Mouse (Mus musculus) C2C12 (cell line): Measurements from ENCODE around the gene Axin2. TPM values are rescaled to one million over a fixed set of nuclear protein-coding genes. Genes with fewer than 3 reads are reported as not detected.

Experiments used
- H3K27me3 ChIP-seq: one replicate; pipeline ENCODE4 v1.6.1; 2011; ENCODE audit not compliant: control insufficient read depth, insufficient read depth, insufficient read length
- H3K36me3 ChIP-seq: one replicate; pipeline ENCODE4 v1.6.1; 2011; ENCODE audit not compliant: control insufficient read depth, insufficient read depth
- H3K4me3 ChIP-seq: one replicate; pipeline ENCODE4 v1.5.1; 2011; ENCODE audit warnings: mild to moderate bottlenecking, control low read depth; ENCODE audit not compliant: poor library complexity, insufficient read depth, severe bottlenecking
- H3K79me2 ChIP-seq: one replicate; pipeline ENCODE4 v1.6.1; 2011; ENCODE audit not compliant: control insufficient read depth, insufficient read depth
- H3K79me3 ChIP-seq: one replicate; pipeline ENCODE4 v1.6.1; 2011; ENCODE audit warnings: low read depth, control low read depth
- H3ac ChIP-seq: one replicate; pipeline ENCODE3; 2011; ENCODE audit warnings: low read depth; ENCODE audit not compliant: control insufficient read depth, insufficient read length
- CEBPB ChIP-seq: IDR thresholded peaks from one replicate; pipeline ENCODE4 v1.6.1; 2011; ENCODE audit warnings: low read depth, mild to moderate bottlenecking, control low read depth, moderate library complexity
- CTCF ChIP-seq: IDR thresholded peaks from one replicate; pipeline ENCODE4 v1.5.1; 2011; ENCODE audit not compliant: control insufficient read depth, insufficient read depth, insufficient read length
- FOSL1 ChIP-seq: IDR thresholded peaks from one replicate; pipeline ENCODE4 v1.8.0; 2011; ENCODE audit warnings: mild to moderate bottlenecking, low read length; ENCODE audit not compliant: poor library complexity, insufficient read depth, severe bottlenecking
- MAX ChIP-seq: IDR thresholded peaks from one replicate; pipeline ENCODE4 v1.6.1; 2011; ENCODE audit warnings: mild to moderate bottlenecking, control low read depth
- MYOD1 ChIP-seq: IDR thresholded peaks from one replicate; pipeline ENCODE4 v1.6.1; 2011; ENCODE audit warnings: low read depth; ENCODE audit not compliant: control insufficient read depth, insufficient read length
- MYOG ChIP-seq: IDR thresholded peaks from one replicate; pipeline ENCODE4 v1.6.1; 2011; ENCODE audit not compliant: control insufficient read depth, insufficient read length; ENCODE audit errors: extremely low read depth
- USF1 ChIP-seq: IDR thresholded peaks from one replicate; pipeline ENCODE4 v1.6.1; 2011; ENCODE audit warnings: low read depth, mild to moderate bottlenecking, control low read depth, moderate library complexity
- polyA plus RNA-seq: library from polyadenylated mRNA; unstranded; fragments of >200 nt; fragmentation: generic; extraction: Trizol; gene quantifications from one replicate; pipeline ENCODE4 v1.2.1, GENCODE M21; 2012; ENCODE audit warnings: missing spikeins

Gene Axin2
- polyA plus RNA-seq, 1 experiment = 0.16 TPM

DNA sequence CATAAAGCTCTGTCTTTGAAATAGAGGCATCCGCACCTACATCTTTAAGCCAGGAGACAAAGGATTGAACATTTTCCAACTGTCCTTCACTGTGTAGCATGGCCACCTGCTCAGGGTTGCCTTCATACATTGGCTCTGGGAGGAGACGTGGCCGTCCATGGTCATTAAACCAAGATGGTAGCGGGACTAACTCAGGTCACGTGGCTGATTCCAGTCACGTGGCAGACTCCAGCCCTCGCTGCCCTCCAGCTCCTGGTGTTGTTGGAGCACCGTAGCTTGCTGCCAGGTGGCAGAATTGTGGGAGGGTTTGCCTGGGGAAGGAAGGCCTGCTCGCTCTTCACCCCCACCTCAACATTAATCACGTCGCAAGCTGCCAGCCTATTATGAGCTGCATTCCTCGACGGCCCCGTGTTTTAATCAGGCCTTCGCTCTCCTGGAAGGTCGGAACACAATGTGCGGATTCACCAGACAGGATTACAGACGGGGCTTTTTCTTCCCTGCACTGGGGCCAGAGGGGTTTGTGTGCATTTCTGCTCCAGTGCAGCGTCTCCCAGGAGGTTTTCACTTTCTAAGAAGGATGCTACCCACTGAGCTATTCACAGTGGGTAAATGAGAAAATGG, 34.8 kb upstream of the Axin2 start:
- TF ChIP-seq FOSL1 (no peak), MAX (no peak), MYOD1 (no peak), CTCF (no peak), MYOG (no peak), CEBPB (no peak), USF1 (no peak)
- no peak overlapping the region for H3K4me3 ChIP-seq

DNA sequence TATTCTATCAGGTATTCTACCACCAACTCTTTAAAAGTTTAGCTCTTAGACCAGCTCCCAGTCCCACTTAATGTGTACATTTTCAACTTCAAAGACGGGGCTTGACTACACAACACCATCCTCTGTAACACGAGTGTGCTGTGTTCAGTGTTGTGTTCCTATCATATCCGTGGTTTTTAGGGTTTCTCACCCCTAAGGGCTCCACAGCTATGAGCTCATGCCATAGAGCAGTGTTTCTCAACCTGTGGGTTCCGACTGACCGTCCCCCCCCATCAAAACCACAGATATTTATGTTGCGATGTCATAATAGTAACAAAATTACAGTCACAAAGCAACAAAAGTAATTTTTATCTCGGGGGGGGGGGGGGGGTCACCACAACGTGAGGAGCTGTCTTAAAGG, 34.1 kb upstream of the Axin2 start:
- no peaks in the 10 kb centered on the region for H3K79me3 ChIP-seq
- no peaks in the 10 kb centered on the region for H3K27me3 ChIP-seq
- H3K79me2 ChIP-seq = no peaks in the 10 kb centered on the region
- H3ac ChIP-seq = no peak overlapping the region
- H3K4me3 ChIP-seq = no peak overlapping the region
- H3K36me3 ChIP-seq = no peaks in the 10 kb centered on the region
- TF ChIP-seq USF1 (no peak), MYOD1 (no peak), FOSL1 (no peak), CTCF (no peak), CEBPB (no peak), MAX (no peak), MYOG (no peak)

More for the DNA sequence above, 34.8 kb upstream of the Axin2 start:
- Histone ChIP-seq H3ac (no peak overlapping the region), H3K36me3 (no peaks in the 10 kb centered on the region), H3K27me3 (no peaks in the 10 kb centered on the region), H3K79me3 (no peaks in the 10 kb centered on the region), H3K79me2 (no peaks in the 10 kb centered on the region)

DNA sequence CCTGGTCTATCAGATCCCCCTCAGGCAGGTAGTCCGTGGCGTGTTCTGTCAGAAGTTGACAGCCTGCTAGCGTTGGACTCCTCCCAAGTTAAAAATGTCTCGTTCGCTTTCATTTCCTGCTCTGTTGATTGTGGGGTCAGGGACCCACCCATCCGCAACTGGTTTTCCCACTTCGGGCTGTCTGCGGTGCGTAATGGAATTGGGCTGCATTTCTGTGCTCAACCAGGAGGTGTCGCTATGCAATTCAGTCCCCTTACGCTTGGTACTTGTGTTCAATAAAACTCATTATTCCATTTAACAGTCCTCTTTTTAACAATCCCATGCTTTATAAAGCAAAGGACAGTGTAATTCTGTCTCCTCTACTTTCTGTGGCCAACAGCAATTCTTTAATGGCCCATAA, 31.0 kb upstream of the Axin2 start:
- Histone ChIP-seq H3K79me3 (no peaks in the 10 kb centered on the region), H3K4me3 (no peak overlapping the region), H3K36me3 (no peaks in the 10 kb centered on the region), H3K79me2 (no peaks in the 10 kb centered on the region), H3K27me3 (no peaks in the 10 kb centered on the region), H3ac (no peak overlapping the region)
- TF ChIP-seq USF1 (no peak), CTCF (no peak), MYOD1 (no peak), CEBPB (no peak), MYOG (no peak), FOSL1 (no peak), MAX (no peak)

DNA sequence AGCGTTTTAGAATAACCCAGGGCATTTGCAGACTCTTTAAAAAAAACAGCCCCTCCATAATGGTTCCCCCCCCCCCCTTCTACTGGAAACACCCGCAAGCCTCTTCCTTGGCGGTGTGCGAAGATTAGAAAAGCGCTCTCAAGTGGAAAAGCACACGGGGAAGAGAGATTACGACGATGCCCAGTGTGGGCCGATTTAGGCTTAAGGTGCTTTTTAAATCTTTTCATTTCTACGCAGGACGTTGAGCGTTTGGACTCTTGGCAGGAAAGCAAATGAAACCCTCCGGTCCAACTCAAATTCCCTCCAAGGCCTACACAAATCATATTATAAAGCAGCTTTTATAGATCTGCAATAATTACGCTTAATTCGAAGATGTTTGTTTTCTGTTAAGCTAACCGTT, 29.6 kb upstream of the Axin2 start:
- Histone ChIP-seq H3K79me2 (no peaks in the 10 kb centered on the region), H3K79me3 (no peaks in the 10 kb centered on the region)

DNA sequence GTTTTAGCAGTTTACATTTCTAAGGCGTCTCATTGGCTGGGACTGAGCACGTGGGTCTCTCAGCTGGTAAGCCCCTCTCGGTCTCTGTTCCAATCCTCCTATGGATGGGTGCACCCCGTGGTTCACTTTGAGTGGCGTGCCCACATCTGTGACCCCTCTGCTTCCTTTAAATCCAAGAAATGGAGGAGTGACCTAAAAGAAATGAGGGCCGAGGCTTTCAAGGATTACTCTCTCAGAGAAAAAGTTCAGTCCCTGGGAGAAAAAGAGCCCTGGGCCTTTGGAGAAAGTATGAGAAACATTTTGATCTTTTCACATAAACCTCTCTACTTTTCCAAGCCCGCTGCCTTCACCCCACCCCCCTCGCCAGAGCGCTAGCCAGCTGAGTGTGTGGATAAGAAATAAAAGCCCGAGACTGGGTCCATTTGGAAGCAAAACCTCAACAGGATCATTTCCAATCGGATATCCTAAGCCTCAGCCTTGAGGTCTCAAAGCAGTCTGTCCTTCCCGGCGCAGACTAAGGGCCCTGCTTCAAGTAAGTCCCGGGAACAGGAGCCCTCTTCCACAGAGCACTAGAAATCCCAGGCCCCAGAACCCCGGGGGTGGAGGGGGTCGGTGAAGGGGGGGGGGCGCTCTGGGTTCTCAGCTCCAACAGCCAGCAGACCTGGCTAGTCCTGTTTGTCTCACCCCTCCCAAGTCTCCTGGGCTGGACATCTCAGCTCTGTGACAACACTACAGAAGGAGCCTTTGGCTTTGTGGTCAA, 28.9 kb upstream of the Axin2 start:
- H3ac ChIP-seq = no peak overlapping the region
- H3K79me3 ChIP-seq = no peaks in the 10 kb centered on the region
- no peaks in the 10 kb centered on the region for H3K79me2 ChIP-seq
- no peak for TF ChIP-seq CTCF
- no peak for TF ChIP-seq CEBPB
- TF ChIP-seq USF1 = no peak
- TF ChIP-seq MAX = no peak
- no peak for TF ChIP-seq FOSL1
- no peak for TF ChIP-seq MYOG
- TF ChIP-seq MYOD1 = no peak
- no peak overlapping the region for H3K4me3 ChIP-seq
- H3K27me3 ChIP-seq = no peaks in the 10 kb centered on the region
- no peaks in the 10 kb centered on the region for H3K36me3 ChIP-seq

More for the DNA sequence above, 29.6 kb upstream of the Axin2 start:
- H3K27me3 ChIP-seq = no peaks in the 10 kb centered on the region
- no peak for TF ChIP-seq MYOG
- no peak for TF ChIP-seq CTCF
- no peak for TF ChIP-seq MAX
- no peak for TF ChIP-seq FOSL1
- no peak for TF ChIP-seq USF1
- no peak for TF ChIP-seq CEBPB
- no peak for TF ChIP-seq MYOD1
- no peaks in the 10 kb centered on the region for H3K36me3 ChIP-seq
- H3ac ChIP-seq = no peak overlapping the region
- H3K4me3 ChIP-seq = no peak overlapping the region
